25 mouse cellular contexts compared by ENCODE assay signal in the genomic region with DNA sequence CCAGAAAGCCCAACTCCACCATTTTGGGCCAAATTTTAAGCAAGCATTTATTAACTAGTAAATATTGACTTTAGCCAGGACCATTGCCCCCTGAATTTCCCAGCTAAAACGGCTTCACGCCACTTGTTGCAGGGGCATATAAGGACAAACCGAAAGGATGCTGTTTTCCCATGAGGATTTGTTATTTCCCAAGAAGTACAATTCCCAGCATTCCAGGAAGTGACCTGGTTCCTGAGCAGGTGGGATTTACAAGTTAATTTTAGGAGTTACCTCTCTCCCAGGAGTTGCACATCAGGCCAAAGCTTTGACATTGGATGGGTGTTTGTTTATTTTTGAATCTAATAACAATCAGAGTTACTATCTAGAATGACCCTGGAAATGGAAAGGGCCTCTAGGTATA. TPM values are rescaled to one million over a fixed set of nuclear protein-coding genes. Genes with fewer than 3 reads are reported as not detected.
"Had no signal": no experiment of that assay in that cellular context is flagged by ENCODE, and none has a peak within 500 bp of the region (broad histone marks: within the 10 kb centered on the region; RNA-seq: fewer than 3 reads in every experiment).

No protein-coding gene starts in this region.

- DNase-seq: lung, adult 2 months; lung, postnatal 14 days; lung, postnatal 36 days; right cerebral cortex, postnatal 14 days; spleen, adult 18-20 months; thymus, adult 18-20 months; thymus, postnatal 14 days; thymus, postnatal 36 days had no signal

- H3K27me3 ChIP-seq: lung, embryonic 15.5 days; midbrain, embryonic 13.5 days; midbrain, embryonic 15.5 days; neural tube, embryonic 12.5 days had no signal

- H3K4me1 ChIP-seq: lung, embryonic 15.5 days; megakaryocyte, embryonic 14.5 days; midbrain, embryonic 13.5 days; midbrain, embryonic 15.5 days; neural tube, embryonic 12.5 days had no signal

- H3K36me3 ChIP-seq: lung, embryonic 15.5 days; midbrain, embryonic 13.5 days; midbrain, embryonic 15.5 days; neural tube, embryonic 12.5 days had no signal

- H3K4me3 ChIP-seq: lung, embryonic 15.5 days; megakaryocyte, embryonic 14.5 days; midbrain, embryonic 13.5 days; midbrain, embryonic 15.5 days; neural tube, embryonic 12.5 days had no signal

- H3K9me3 ChIP-seq: lung, embryonic 15.5 days; megakaryocyte, embryonic 14.5 days; midbrain, embryonic 13.5 days; midbrain, embryonic 15.5 days; neural tube, embryonic 12.5 days had no signal

- H3K4me2 ChIP-seq: lung, embryonic 15.5 days; midbrain, embryonic 11.5 days; midbrain, embryonic 13.5 days; midbrain, embryonic 15.5 days; neural tube, embryonic 12.5 days had no signal

- ATAC-seq: lung, postnatal 0 days; midbrain, embryonic 13.5 days; midbrain, embryonic 15.5 days had no signal

- H3K27ac ChIP-seq: lung, embryonic 15.5 days; macrophage; midbrain, embryonic 13.5 days; midbrain, embryonic 15.5 days; neural tube, embryonic 12.5 days had no signal

- H3K9ac ChIP-seq: lung, embryonic 15.5 days; midbrain, embryonic 13.5 days; midbrain, embryonic 15.5 days; neural tube, embryonic 12.5 days had no signal

RNA-seq across cellular contexts. Expression of a gene that starts 7.0 kb away (rescaled TPM):
- total RNA-seq: megakaryocyte progenitor cell, adult 5-6 weeks; midbrain, postnatal 0 days; monocyte, adult 5-6 weeks; neutrophil, adult 5-6 weeks had no signal
- polyA plus RNA-seq: lung, adult 2 months; lung, embryonic 15.5 days; lung, postnatal 0 days; macrophage; midbrain, embryonic 11.5 days; midbrain, embryonic 13.5 days; midbrain, embryonic 15.5 days; midbrain, postnatal 0 days; neural tube, embryonic 12.5 days; neural tube, embryonic 14.5 days; small intestine, adult 2 months; stomach, embryonic 14.5 days; stomach, embryonic 16.5 days; thymus, postnatal 0 days had no signal

RNA-seq across cellular contexts. Expression of a gene that starts 10.1 kb away (rescaled TPM):
- total RNA-seq: megakaryocyte progenitor cell, adult 5-6 weeks; midbrain, postnatal 0 days; monocyte, adult 5-6 weeks; neutrophil, adult 5-6 weeks had no signal
- polyA plus RNA-seq: midbrain, embryonic 13.5 days; midbrain, postnatal 0 days; neural tube, embryonic 12.5 days; neural tube, embryonic 14.5 days had no signal

RNA-seq across cellular contexts. Expression of a gene that starts 37.0 kb away (rescaled TPM):
- total RNA-seq: megakaryocyte progenitor cell, adult 5-6 weeks; midbrain, postnatal 0 days had no signal
- polyA plus RNA-seq: macrophage; midbrain, embryonic 11.5 days; midbrain, embryonic 13.5 days; midbrain, embryonic 15.5 days; midbrain, postnatal 0 days; neural tube, embryonic 12.5 days; neural tube, embryonic 14.5 days; stomach, embryonic 14.5 days had no signal

RNA-seq across cellular contexts. Expression of a gene that starts 44.4 kb away (rescaled TPM):
- total RNA-seq: megakaryocyte progenitor cell, adult 5-6 weeks; midbrain, postnatal 0 days; monocyte, adult 5-6 weeks; neutrophil, adult 5-6 weeks had no signal
- polyA plus RNA-seq: lung, adult 2 months; lung, embryonic 15.5 days; lung, postnatal 0 days; macrophage; midbrain, embryonic 11.5 days; midbrain, embryonic 13.5 days; midbrain, embryonic 15.5 days; neural tube, embryonic 12.5 days; neural tube, embryonic 14.5 days; small intestine, adult 2 months; stomach, embryonic 14.5 days; stomach, embryonic 16.5 days; thymus, postnatal 0 days had no signal
